Comparison of ENCODE assay signal across 12 mouse cellular contexts in genomic region chr3:95651391-95652203, GRCm38 (mm10). TPM values are rescaled to one million over a fixed set of nuclear protein-coding genes. Genes with fewer than 3 reads are reported as not detected.
DNase-seq lines count a peak whose midpoint lies in the region; ATAC-seq and TF ChIP-seq lines count a peak whose summit lies in the region.
"Had no signal": no experiment of that assay in that cellular context is flagged by ENCODE, and none has a peak within 500 bp of the region (broad histone marks: within the 10 kb centered on the region; RNA-seq: fewer than 3 reads in every experiment).

No protein-coding gene starts in this region.

- no peak for DNase-seq in embryonic facial prominence, embryonic 14.5 days (ENCODE audit: low spot score)
- DNase-seq in embryonic facial prominence, embryonic 10.5 days (ENCODE audit: low spot score), result no peak
- no peak for DNase-seq in lung, embryonic 14.5 days
- no peak for DNase-seq in lung, adult 2 months
- no peak for DNase-seq in forebrain, postnatal 0 days
- DNase-seq in layer of hippocampus, adult 11-12 months (ENCODE audit: low spot score), result no peak
- DNase-seq: cerebellum, postnatal 36 days; kidney, adult 11 months had no signal

- no peak for TF ChIP-seq CTCF in lung, embryonic 14.5 days (IDR thresholded peaks at IDR 0.05; ENCODE audit: low read depth)
- no peak for TF ChIP-seq CTCF in lung, adult 2 months (IDR thresholded peaks at IDR 0.05; ENCODE audit: insufficient read depth, low read length)
- TF ChIP-seq CTCF in forebrain, postnatal 0 days (IDR thresholded peaks at IDR 0.05; ENCODE audit: low read depth), result no peak

- H3K4me2 ChIP-seq in embryonic facial prominence, embryonic 14.5 days (ENCODE audit: low read depth, low read length), result no peak overlapping the region
- H3K4me2 ChIP-seq in lung, embryonic 14.5 days, result no peak overlapping the region
- H3K4me2 ChIP-seq in heart, embryonic 14.5 days (ENCODE audit: low read length), result no peak overlapping the region
- no peak overlapping the region for H3K4me2 ChIP-seq in forebrain, postnatal 0 days (ENCODE audit: low read depth)
- H3K4me2 ChIP-seq: neural tube, embryonic 15.5 days had no signal

- H3K9me3 ChIP-seq in embryonic facial prominence, embryonic 14.5 days (ENCODE audit: control insufficient read depth, low read length), result no peaks in the 10 kb centered on the region
- no peaks in the 10 kb centered on the region for H3K9me3 ChIP-seq in embryonic facial prominence, embryonic 10.5 days
- no peaks in the 10 kb centered on the region for H3K9me3 ChIP-seq in lung, embryonic 14.5 days (ENCODE audit: low read depth, low read length)
- no peaks in the 10 kb centered on the region for H3K9me3 ChIP-seq in heart, embryonic 14.5 days (ENCODE audit: control insufficient read depth, low read length)
- H3K9me3 ChIP-seq in forebrain, postnatal 0 days (ENCODE audit: low read length), result no peaks in the 10 kb centered on the region
- H3K9me3 ChIP-seq: neural tube, embryonic 15.5 days had no signal

- no peak for ATAC-seq in embryonic facial prominence, embryonic 14.5 days (ENCODE audit: low read depth)
- no peak for ATAC-seq in lung, embryonic 14.5 days (ENCODE audit: insufficient read depth)
- no peak for ATAC-seq in heart, embryonic 14.5 days (ENCODE audit: insufficient number of reproducible peaks, insufficient read depth, low FRiP score, low read depth)
- 0 out of 2 replicates have a peak, but pooled peaks have one; percentile 2 for ATAC-seq in monocyte, adult 5-6 weeks (replicated peaks; ENCODE audit: insufficient number of reproducible peaks, low FRiP score, low TSS enrichment, poor library complexity, severe bottlenecking)
- no peak for ATAC-seq in forebrain, postnatal 0 days
- ATAC-seq: forebrain, embryonic 14.5 days had no signal

- H3K4me1 ChIP-seq in embryonic facial prominence, embryonic 14.5 days (ENCODE audit: control insufficient read depth, insufficient read depth, low read length), result 0 out of 2 replicates have a peak, but pooled peaks cover 4% of the 10 kb centered on the region
- peaks cover 20% of the 10 kb centered on the region for H3K4me1 ChIP-seq in embryonic facial prominence, embryonic 10.5 days
- peaks cover 11% of the 10 kb centered on the region; the same call in 1 of the 2 replicates for H3K4me1 ChIP-seq in lung, embryonic 14.5 days (ENCODE audit: insufficient read depth)
- H3K4me1 ChIP-seq in lung, adult 2 months (ENCODE audit: control insufficient read depth, insufficient read depth, low read length), result peaks cover 21% of the 10 kb centered on the region
- peaks cover 14 to 18% of the 10 kb centered on the region in 2 experiments for H3K4me1 ChIP-seq in heart, embryonic 14.5 days (ENCODE audit: control insufficient read depth in 2 of 2, insufficient read depth in 2 of 2, low read length in 2 of 2)
- no peaks in the 10 kb centered on the region for H3K4me1 ChIP-seq in forebrain, postnatal 0 days (ENCODE audit: insufficient read depth)
- H3K4me1 ChIP-seq: neural tube, embryonic 15.5 days had no signal

- H3K27me3 ChIP-seq in embryonic facial prominence, embryonic 14.5 days (replicated peaks; ENCODE audit: control insufficient read depth, insufficient read depth, low read length), result no peaks in the 10 kb centered on the region
- H3K27me3 ChIP-seq in embryonic facial prominence, embryonic 10.5 days (replicated peaks; ENCODE audit: low read depth, poor library complexity, severe bottlenecking), result no peaks in the 10 kb centered on the region
- H3K27me3 ChIP-seq in lung, embryonic 14.5 days (ENCODE audit: insufficient read depth, low read length), result no peaks in the 10 kb centered on the region
- no peaks in the 10 kb centered on the region for H3K27me3 ChIP-seq in heart, embryonic 14.5 days (ENCODE audit: control insufficient read depth, insufficient read depth, low read length)
- no peaks in the 10 kb centered on the region for H3K27me3 ChIP-seq in forebrain, postnatal 0 days (ENCODE audit: insufficient read depth, low read length)
- H3K27me3 ChIP-seq: neural tube, embryonic 15.5 days had no signal

- no peak overlapping the region for H3K9ac ChIP-seq in embryonic facial prominence, embryonic 14.5 days (ENCODE audit: low read depth, low read length)
- no peak overlapping the region for H3K9ac ChIP-seq in lung, embryonic 14.5 days
- no peak overlapping the region for H3K9ac ChIP-seq in heart, embryonic 14.5 days (ENCODE audit: low read length)
- no peak overlapping the region for H3K9ac ChIP-seq in forebrain, postnatal 0 days
- H3K9ac ChIP-seq: neural tube, embryonic 15.5 days had no signal

- 89% methylated on average over 16 of the region's 16 CpGs for WGBS in embryonic facial prominence, embryonic 14.5 days
- WGBS in embryonic facial prominence, embryonic 10.5 days, result 89% methylated on average over 16 of the region's 16 CpGs
- WGBS in lung, embryonic 14.5 days, result 79% methylated on average over 16 of the region's 16 CpGs
- WGBS in lung, adult 2 months, result 81% methylated on average over 16 of the region's 16 CpGs
- WGBS in heart, embryonic 14.5 days, result 89% methylated on average over 16 of the region's 16 CpGs
- 86% methylated on average over 16 of the region's 16 CpGs for WGBS in forebrain, postnatal 0 days

- TF ChIP-seq POLR2A in lung, adult 2 months (IDR thresholded peaks at IDR 0.05; ENCODE audit: borderline replicate concordance, extremely low read depth, low read depth, low read length), result no peak

- peak overlapping the region; percentile 63 for H3K27ac ChIP-seq in embryonic facial prominence, embryonic 14.5 days (replicated peaks; ENCODE audit: low read depth, low read length)
- H3K27ac ChIP-seq in embryonic facial prominence, embryonic 10.5 days (replicated peaks), result no peak overlapping the region; the same call in 1 of the 2 replicates
- peak overlapping the region; percentile 22; the same call in 1 of the 2 replicates for H3K27ac ChIP-seq in lung, embryonic 14.5 days (ENCODE audit: low read depth)
- H3K27ac ChIP-seq in heart, embryonic 14.5 days (replicated peaks in 1 of 2; ENCODE audit: control insufficient read depth in 1 of 2, insufficient read depth in 1 of 2, low read depth in 2 of 2, low read length in 2 of 2), result peak overlapping the region; percentile 71 to 83
- no peak overlapping the region for H3K27ac ChIP-seq in forebrain, postnatal 0 days (ENCODE audit: low read depth, low read length)
- H3K27ac ChIP-seq: neural tube, embryonic 15.5 days had no signal

- no peaks in the 10 kb centered on the region for H3K36me3 ChIP-seq in embryonic facial prominence, embryonic 14.5 days (ENCODE audit: control insufficient read depth, insufficient read depth, low read length)
- H3K36me3 ChIP-seq in embryonic facial prominence, embryonic 10.5 days (replicated peaks), result no peaks in the 10 kb centered on the region
- no peaks in the 10 kb centered on the region for H3K36me3 ChIP-seq in lung, embryonic 14.5 days (ENCODE audit: insufficient read depth)
- no peaks in the 10 kb centered on the region for H3K36me3 ChIP-seq in heart, embryonic 14.5 days (ENCODE audit: control insufficient read depth, insufficient read depth, low read length)
- no peaks in the 10 kb centered on the region for H3K36me3 ChIP-seq in forebrain, postnatal 0 days (ENCODE audit: insufficient read depth)
- H3K36me3 ChIP-seq: neural tube, embryonic 15.5 days had no signal

- no peak overlapping the region for H3K4me3 ChIP-seq in embryonic facial prominence, embryonic 14.5 days (ENCODE audit: low read depth, low read length)
- no peak overlapping the region for H3K4me3 ChIP-seq in embryonic facial prominence, embryonic 10.5 days
- H3K4me3 ChIP-seq in lung, embryonic 14.5 days (ENCODE audit: low read depth, low read length), result no peak overlapping the region
- no peak overlapping the region for H3K4me3 ChIP-seq in lung, adult 2 months (replicated peaks; ENCODE audit: extremely low read depth, low read depth, low read length)
- H3K4me3 ChIP-seq in heart, embryonic 14.5 days (ENCODE audit: control insufficient read depth in 1 of 2, insufficient read depth in 1 of 2, low read depth in 1 of 2, low read length in 2 of 2), result no peak overlapping the region
- H3K4me3 ChIP-seq in forebrain, postnatal 0 days (ENCODE audit: low read depth, low read length), result no peak overlapping the region
- H3K4me3 ChIP-seq: neural tube, embryonic 15.5 days had no signal

RNA-seq across cellular contexts. Expression of gene Mcl1, which starts 7.0 kb away (rescaled TPM):
- 62.0 and 65.8 TPM in 2 replicates for polyA plus RNA-seq in embryonic facial prominence, embryonic 14.5 days (2014; fragmentation: Nextera tagmentation; extraction: Ambion mirVana)
- polyA plus RNA-seq in embryonic facial prominence, embryonic 10.5 days (2016; fragmentation: Nextera tagmentation; extraction: Ambion mirVana), result 49.5 and 50.0 TPM in 2 replicates
- 82.3 and 83.2 TPM in 2 replicates for polyA plus RNA-seq in lung, embryonic 14.5 days (2014; fragmentation: Nextera tagmentation; extraction: Ambion mirVana)
- polyA plus RNA-seq in lung, adult 2 months (2012; rRNA removed), result 89.2 and 178 TPM in 2 replicates
- polyA plus RNA-seq in heart, embryonic 14.5 days (2014; fragmentation: Nextera tagmentation; extraction: Ambion mirVana), result 54.3 and 57.2 TPM in 2 replicates
- 678 to 973 TPM (median 884 TPM) in 3 replicates for total RNA-seq in monocyte, adult 5-6 weeks (2017)
- total RNA-seq in forebrain, postnatal 0 days (2014; rRNA removed), result 131 and 137 TPM in 2 replicates
- polyA plus RNA-seq in forebrain, postnatal 0 days (2015; fragmentation: Nextera tagmentation; extraction: Ambion mirVana), result 42.9 and 46.6 TPM in 2 replicates

RNA-seq across cellular contexts. Expression of gene Ensa, which starts 26.8 kb away (rescaled TPM):
- polyA plus RNA-seq in embryonic facial prominence, embryonic 14.5 days (2014; fragmentation: Nextera tagmentation; extraction: Ambion mirVana), result 59.8 and 66.9 TPM in 2 replicates
- polyA plus RNA-seq in embryonic facial prominence, embryonic 10.5 days (2016; fragmentation: Nextera tagmentation; extraction: Ambion mirVana), result 79.1 and 79.7 TPM in 2 replicates
- polyA plus RNA-seq in lung, embryonic 14.5 days (2014; fragmentation: Nextera tagmentation; extraction: Ambion mirVana), result 64.8 and 66.7 TPM in 2 replicates
- polyA plus RNA-seq in lung, adult 2 months (2012; rRNA removed), result 9.3 and 15.7 TPM in 2 replicates
- 47.4 and 51.1 TPM in 2 replicates for polyA plus RNA-seq in heart, embryonic 14.5 days (2014; fragmentation: Nextera tagmentation; extraction: Ambion mirVana)
- 127 to 153 TPM (median 131 TPM) in 3 replicates for total RNA-seq in monocyte, adult 5-6 weeks (2017)
- 140 and 146 TPM in 2 replicates for total RNA-seq in forebrain, postnatal 0 days (2014; rRNA removed)
- polyA plus RNA-seq in forebrain, postnatal 0 days (2015; fragmentation: Nextera tagmentation; extraction: Ambion mirVana), result 145 and 151 TPM in 2 replicates

RNA-seq across cellular contexts. Expression of gene Adamtsl4, which starts 36.1 kb away (rescaled TPM):
- 2.8 and 3.8 TPM in 2 replicates for polyA plus RNA-seq in embryonic facial prominence, embryonic 14.5 days (2014; fragmentation: Nextera tagmentation; extraction: Ambion mirVana)
- polyA plus RNA-seq in embryonic facial prominence, embryonic 10.5 days (2016; fragmentation: Nextera tagmentation; extraction: Ambion mirVana), result 1.00 and 1.6 TPM in 2 replicates
- polyA plus RNA-seq in lung, embryonic 14.5 days (2014; fragmentation: Nextera tagmentation; extraction: Ambion mirVana), result 1.6 and 4.0 TPM in 2 replicates
- 51.3 and 52.3 TPM in 2 replicates for polyA plus RNA-seq in lung, adult 2 months (2012; rRNA removed)
- polyA plus RNA-seq in heart, embryonic 14.5 days (2014; fragmentation: Nextera tagmentation; extraction: Ambion mirVana), result 6.3 and 7.0 TPM in 2 replicates
- 0.38 to 7.2 TPM (median 0.53 TPM) in 3 replicates for total RNA-seq in monocyte, adult 5-6 weeks (2017)
- total RNA-seq in forebrain, postnatal 0 days (2014; rRNA removed), result 0.81 and 1.8 TPM in 2 replicates
- 0.67 and 2.0 TPM in 2 replicates for polyA plus RNA-seq in forebrain, postnatal 0 days (2015; fragmentation: Nextera tagmentation; extraction: Ambion mirVana)

Comparison
In these comparisons a context has a peak if more than half of its experiments do, and no peak if none do; other contexts are left out.
1. H3K27ac ChIP-seq: peak in embryonic facial prominence, embryonic 14.5 days (single experiment), lung, embryonic 14.5 days (single experiment) and heart, embryonic 14.5 days (2 of 2); none in embryonic facial prominence, embryonic 10.5 days (single experiment) and forebrain, postnatal 0 days (single experiment).